Mouse (Mus musculus) liver, embryonic 16.5 days (tissue): Measurements from ENCODE around the gene E4f1. TPM values are rescaled to one million over a fixed set of nuclear protein-coding genes. Genes with fewer than 3 reads are reported as not detected.

Experiments used
- ATAC-seq: fragments of 200-750 bp; cut with Nextera tagmentation; 2 replicates; pipeline ENCODE4 v1.8.0; 2017; ENCODE audit warnings: low read depth, mild to moderate bottlenecking, moderate number of reproducible peaks, moderate library complexity
- H3K27ac ChIP-seq: fragments of 300-500 bp; sonication (generic); 2 replicates; pipeline ENCODE4 v1.5.1; 2014; ENCODE audit warnings: mild to moderate bottlenecking, low read length
- H3K27me3 ChIP-seq: fragments of 300-500 bp; sonication (generic); 2 replicates; pipeline ENCODE4 v1.6.1; 2014; ENCODE audit warnings: low read depth, low read length, mixed read lengths; ENCODE audit not compliant: control insufficient read depth, insufficient read depth
- H3K36me3 ChIP-seq: fragments of 300-500 bp; sonication (generic); 2 replicates; pipeline ENCODE4 v1.6.1; 2014; ENCODE audit warnings: mild to moderate bottlenecking; ENCODE audit not compliant: control insufficient read depth, insufficient read depth
- H3K4me1 ChIP-seq: fragments of 300-500 bp; sonication (generic); 2 replicates; pipeline ENCODE4 v1.6.1; 2014; ENCODE audit warnings: low read depth, low read length, mixed read lengths; ENCODE audit not compliant: control insufficient read depth
- H3K4me2 ChIP-seq: fragments of 300-500 bp; sonication (generic); 2 replicates; pipeline ENCODE4 v1.6.1; 2014; ENCODE audit warnings: low read depth, low read length, mixed read lengths
- H3K4me3 ChIP-seq: fragments of 300-500 bp; sonication (generic); 2 replicates; pipeline ENCODE4 v1.5.1; 2014; ENCODE audit warnings: low read depth, mild to moderate bottlenecking, low read length
- H3K9ac ChIP-seq: fragments of 300-500 bp; sonication (generic); 2 replicates; pipeline ENCODE4 v1.6.1; 2014; ENCODE audit warnings: low read depth, low read length
- H3K9me3 ChIP-seq: fragments of 300-500 bp; sonication (generic); replicated peaks from 2 replicates; pipeline ENCODE4 v1.6.1; 2016; ENCODE audit warnings: low read length; ENCODE audit not compliant: control insufficient read depth
- WGBS: fragments of 180-500 bp; shearing (Covaris S2); extraction: QIAGEN DNeasy Blood & Tissue Kit; methylation state at CpG from one replicate; pipeline ENCODE4 v1.1.7; 2014; ENCODE audit not compliant: insufficient replicate concordance; 5-methylcytosine and 5-hydroxymethylcytosine counted together
- polyA plus RNA-seq: library from polyadenylated mRNA; unstranded; fragments of >200 nt; fragmentation: Nextera tagmentation; extraction: Ambion mirVana; gene quantifications from 2 replicates; pipeline ENCODE4 v1.2.1, GENCODE M21; 2015

E4f1 gene
- polyA plus RNA-seq, 1 experiment from 2014 or later = 12.3 TPM

- no peaks in the 10 kb centered on the region for H3K9me3 ChIP-seq
- no peak overlapping the region for H3K4me2 ChIP-seq
- H3K9ac ChIP-seq = no peak overlapping the region
- H3K4me1 ChIP-seq = peaks cover 21% of the 10 kb centered on the region
- H3K27ac ChIP-seq = no peak overlapping the region
- H3K36me3 ChIP-seq = peaks cover 16% of the 10 kb centered on the region
- no peaks in the 10 kb centered on the region for H3K27me3 ChIP-seq
- no peak for ATAC-seq
- WGBS = 83% methylated on average over 6 of the region's 6 CpGs
- H3K4me3 ChIP-seq = no peak overlapping the region
Measured at GRCm38 (mm10) chr17:24451220-24451619, 18.9 kb downstream of the E4f1 start.

GRCm38 (mm10) chr17:24449507-24449906 lies 20.6 kb downstream of the E4f1 start:
- peaks cover 31% of the 10 kb centered on the region for H3K36me3 ChIP-seq
- ATAC-seq = no peak

GRCm38 (mm10) chr17:24446590-24446989 lies 23.5 kb downstream of the E4f1 start:
- H3K9me3 ChIP-seq = no peaks in the 10 kb centered on the region
- no peak for ATAC-seq
- 87% methylated on average over 8 of the region's 8 CpGs for WGBS
- no peak overlapping the region for H3K4me3 ChIP-seq
- no peaks in the 10 kb centered on the region for H3K4me1 ChIP-seq
- H3K4me2 ChIP-seq = no peak overlapping the region
- H3K9ac ChIP-seq = no peak overlapping the region
- H3K36me3 ChIP-seq = peaks cover 41% of the 10 kb centered on the region
- no peak overlapping the region for H3K27ac ChIP-seq
- H3K27me3 ChIP-seq = no peaks in the 10 kb centered on the region

More at GRCm38 (mm10) chr17:24449507-24449906, 20.6 kb downstream of the E4f1 start:
- Histone ChIP-seq H3K27ac (no peak overlapping the region), H3K27me3 (no peaks in the 10 kb centered on the region), H3K4me3 (no peak overlapping the region), H3K4me1 (peaks cover 16% of the 10 kb centered on the region), H3K9me3 (no peaks in the 10 kb centered on the region), H3K9ac (no peak overlapping the region), H3K4me2 (no peak overlapping the region)
- WGBS = 79% methylated on average over 6 of the region's 6 CpGs

GRCm38 (mm10) chr17:24443409-24443808 lies 26.7 kb downstream of the E4f1 start:
- H3K4me1 ChIP-seq = no peaks in the 10 kb centered on the region
- H3K9me3 ChIP-seq = no peaks in the 10 kb centered on the region
- no peaks in the 10 kb centered on the region for H3K27me3 ChIP-seq
- no peak overlapping the region for H3K27ac ChIP-seq
- H3K9ac ChIP-seq = no peak overlapping the region
- no peak for ATAC-seq
- H3K4me2 ChIP-seq = no peak overlapping the region
- H3K36me3 ChIP-seq = peaks cover 46% of the 10 kb centered on the region
- no peak overlapping the region for H3K4me3 ChIP-seq
- WGBS = 82% methylated on average over 4 of the region's 4 CpGs

GRCm38 (mm10) chr17:24442632-24443155 lies 27.4 kb downstream of the E4f1 start, which contains the start of gene Dnase1l2:
Dnase1l2 (minus strand) TSS chr17:24443105.
- Histone ChIP-seq H3K4me2 (no peak within 1 kb of the TSS), H3K27me3 (no peaks in the 10 kb centered on the region), H3K9me3 (no peaks in the 10 kb centered on the region), H3K9ac (no peak within 1 kb of the TSS), H3K27ac (no peak within 1 kb of the TSS), H3K4me1 (no peaks in the 10 kb centered on the region), H3K4me3 (no peak within 1 kb of the TSS), H3K36me3 (peaks cover 46% of the 10 kb centered on the region)
- WGBS = 70% methylated on average over 7 of the region's 7 CpGs
- no peak for ATAC-seq

- no peak overlapping the region for H3K4me2 ChIP-seq
- no peaks in the 10 kb centered on the region for H3K9me3 ChIP-seq
- H3K27me3 ChIP-seq = no peaks in the 10 kb centered on the region
- H3K9ac ChIP-seq = no peak overlapping the region
- H3K4me3 ChIP-seq = no peak overlapping the region
- WGBS = 84% methylated on average over 14 of the region's 14 CpGs
- ATAC-seq = no peak
- no peaks in the 10 kb centered on the region for H3K4me1 ChIP-seq
- H3K27ac ChIP-seq = no peak overlapping the region
- H3K36me3 ChIP-seq = peaks cover 46% of the 10 kb centered on the region
Measured at GRCm38 (mm10) chr17:24442107-24442506, 28.0 kb downstream of the E4f1 start.

GRCm38 (mm10) chr17:24441148-24441547 lies 29.0 kb downstream of the E4f1 start:
- Histone ChIP-seq H3K4me2 (no peak overlapping the region), H3K4me1 (no peaks in the 10 kb centered on the region), H3K9me3 (no peaks in the 10 kb centered on the region), H3K36me3 (peaks cover 45% of the 10 kb centered on the region), H3K27ac (no peak overlapping the region), H3K4me3 (no peak overlapping the region), H3K27me3 (no peaks in the 10 kb centered on the region), H3K9ac (no peak overlapping the region)
- ATAC-seq = no peak
- WGBS = 21% methylated on average over 2 of the region's 2 CpGs

- Histone ChIP-seq H3K9me3 (no peaks in the 10 kb centered on the region), H3K9ac (no peak overlapping the region), H3K4me3 (no peak overlapping the region), H3K4me2 (no peak overlapping the region), H3K27me3 (no peaks in the 10 kb centered on the region), H3K36me3 (peaks cover 40% of the 10 kb centered on the region), H3K4me1 (no peaks in the 10 kb centered on the region), H3K27ac (no peak overlapping the region)
- WGBS = 86% methylated on average over 8 of the region's 8 CpGs
- no peak for ATAC-seq
Measured at GRCm38 (mm10) chr17:24440377-24440776, 29.7 kb downstream of the E4f1 start.

GRCm38 (mm10) chr17:24437016-24437415 lies 33.1 kb downstream of the E4f1 start:
- peaks cover 22% of the 10 kb centered on the region for H3K36me3 ChIP-seq
- 80% methylated on average over 5 of the region's 5 CpGs for WGBS
- ATAC-seq = no peak
- H3K4me1 ChIP-seq = no peaks in the 10 kb centered on the region
- no peak overlapping the region for H3K4me3 ChIP-seq
- no peak overlapping the region for H3K27ac ChIP-seq
- no peaks in the 10 kb centered on the region for H3K9me3 ChIP-seq
- no peak overlapping the region for H3K9ac ChIP-seq
- no peak overlapping the region for H3K4me2 ChIP-seq
- H3K27me3 ChIP-seq = no peaks in the 10 kb centered on the region
